Mouse (Mus musculus): ENCODE results near the gene Arrdc5. TPM values are rescaled to one million over a fixed set of nuclear protein-coding genes. Genes with fewer than 3 reads are reported as not detected.

Gene Arrdc5
- not detected in 2 replicates for polyA plus RNA-seq (2015; fragmentation: Nextera tagmentation; extraction: Ambion mirVana)

GRCm38 (mm10) chr17:56300186-56300585 is at the start of gene Arrdc5:
Arrdc5 (minus strand) TSS chr17:56300286.

GRCm38 (mm10) chr17:56325450-56326152 is 25.5 kb upstream of the Arrdc5 start, which contains the start of gene Kdm4b:
Kdm4b (plus strand) TSS chr17:56326062.

GRCm38 (mm10) chr17:56303160-56303846 is 3.2 kb upstream of the Arrdc5 start, which contains the start of gene Uhrf1:
Uhrf1 (plus strand) TSS chr17:56303321.

GRCm38 (mm10) chr17:56292531-56293222 is 7.4 kb downstream of the Arrdc5 start, which contains the start of gene Plin3:
Plin3 (minus strand) TSS chr17:56292873.

GRCm38 (mm10) chr17:56276643-56277566 is 23.2 kb downstream of the Arrdc5 start, which contains the start of gene Ticam1:
Ticam1 (minus strand) TSS chr17:56276786.

GRCm38 (mm10) chr17:56256239-56256881 is 43.7 kb downstream of the Arrdc5 start, which contains the start of gene Fem1a:
Fem1a (plus strand) TSS chr17:56256810.

Other genes starting within 250 kb of the Arrdc5 start
- gene Ubxn6, start 225.3 kb downstream of the Arrdc5 start, polyA plus RNA-seq (2015; fragmentation: Nextera tagmentation; extraction: Ambion mirVana): 15.6 and 17.0 TPM in 2 replicates
- 54.4 and 62.0 TPM in 2 replicates for gene Hdgfl2, start 220.7 kb downstream of the Arrdc5 start, polyA plus RNA-seq (2015; fragmentation: Nextera tagmentation; extraction: Ambion mirVana)
- gene Plin4, start 190.5 kb downstream of the Arrdc5 start, polyA plus RNA-seq (2015; fragmentation: Nextera tagmentation; extraction: Ambion mirVana): 0.06 and 0.11 TPM in 2 replicates
- gene Plin5, start 182.7 kb downstream of the Arrdc5 start, polyA plus RNA-seq (2015; fragmentation: Nextera tagmentation; extraction: Ambion mirVana): 0.19 and 0.33 TPM in 2 replicates
- gene Lrg1, start 178.3 kb downstream of the Arrdc5 start, polyA plus RNA-seq (2015; fragmentation: Nextera tagmentation; extraction: Ambion mirVana): 69.0 and 83.3 TPM in 2 replicates
- 1.6 and 1.8 TPM in 2 replicates for gene Sema6b, start 159.9 kb downstream of the Arrdc5 start, polyA plus RNA-seq (2015; fragmentation: Nextera tagmentation; extraction: Ambion mirVana)
- gene Tnfaip8l1, start 137.8 kb downstream of the Arrdc5 start, polyA plus RNA-seq (2015; fragmentation: Nextera tagmentation; extraction: Ambion mirVana): 6.0 and 8.1 TPM in 2 replicates
- 42.6 and 43.0 TPM in 2 replicates for gene Mydgf, start 116.4 kb downstream of the Arrdc5 start, polyA plus RNA-seq (2015; fragmentation: Nextera tagmentation; extraction: Ambion mirVana)
- gene Dpp9, start 81.4 kb downstream of the Arrdc5 start, polyA plus RNA-seq (2015; fragmentation: Nextera tagmentation; extraction: Ambion mirVana): 12.8 and 13.9 TPM in 2 replicates
- 6.2 and 6.8 TPM in 2 replicates for gene Fem1a, start 43.5 kb downstream of the Arrdc5 start, polyA plus RNA-seq (2015; fragmentation: Nextera tagmentation; extraction: Ambion mirVana)
- 2.2 and 2.4 TPM in 2 replicates for gene Ticam1, start 23.5 kb downstream of the Arrdc5 start, polyA plus RNA-seq (2015; fragmentation: Nextera tagmentation; extraction: Ambion mirVana)
- 19.3 and 25.7 TPM in 2 replicates for gene Plin3, start 7.4 kb downstream of the Arrdc5 start, polyA plus RNA-seq (2015; fragmentation: Nextera tagmentation; extraction: Ambion mirVana)
- gene Uhrf1, start 3.0 kb upstream of the Arrdc5 start, polyA plus RNA-seq (2015; fragmentation: Nextera tagmentation; extraction: Ambion mirVana): 104 and 118 TPM in 2 replicates
- 5.8 and 8.2 TPM in 2 replicates for gene Kdm4b, start 25.8 kb upstream of the Arrdc5 start, polyA plus RNA-seq (2015; fragmentation: Nextera tagmentation; extraction: Ambion mirVana)
- 13.2 and 17.0 TPM in 2 replicates for gene Ptprs, start 176.2 kb upstream of the Arrdc5 start, polyA plus RNA-seq (2015; fragmentation: Nextera tagmentation; extraction: Ambion mirVana)
- gene Znrf4, start 212.1 kb upstream of the Arrdc5 start, polyA plus RNA-seq (2015; fragmentation: Nextera tagmentation; extraction: Ambion mirVana): not detected in 2 replicates

Data from spleen, postnatal 0 days (tissue).